Mouse (Mus musculus) megakaryocyte, embryonic 14.5 days (primary cell): ENCODE data around the gene Stub1.

Experiments
- FLI1 ChIP-seq: IDR thresholded peaks from 2 replicates; pipeline ENCODE4 v1.6.1; 2012; ENCODE audit warnings: low read length, inconsistent platforms, mixed read lengths
- GATA1 ChIP-seq: IDR thresholded peaks from 3 replicates; pipeline ENCODE4 v1.6.1; 2012; ENCODE audit warnings: mixed read lengths, low read length, inconsistent platforms, borderline replicate concordance

DNA sequence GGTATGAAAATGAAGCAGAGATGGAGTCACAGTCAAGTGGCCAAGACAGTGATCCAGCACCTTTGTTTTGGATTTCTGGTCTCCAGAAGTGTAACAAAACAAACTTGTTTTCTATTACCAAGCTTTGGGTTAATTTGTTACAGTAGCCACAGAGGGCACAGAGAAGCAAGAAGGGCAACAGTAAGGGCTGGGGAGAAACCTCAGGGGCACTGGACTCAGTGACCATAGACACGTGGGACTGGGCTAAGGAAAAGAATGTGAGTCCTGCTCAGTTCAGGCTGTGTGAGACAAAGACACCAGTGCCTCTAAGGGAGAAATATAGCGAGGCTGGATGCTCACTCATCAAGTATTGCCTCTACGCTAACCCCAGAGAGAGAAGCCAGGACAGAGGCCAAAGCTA, 39.5 kb upstream of the Stub1 start:
- TF ChIP-seq GATA1 (no peak), FLI1 (no peak)
